Mouse (Mus musculus) ovary, adult 18-20 months (tissue): Measurements from ENCODE around the gene Pnpla7.

Source experiments
- DNase-seq: peaks from one replicate; pipeline ENCODE4 v3.0.0; 2022; ENCODE audit warnings: low spot score, mixed read lengths

Gene Pnpla7

GRCm38 (mm10) chr2:24995332-24995731 lies 19.5 kb downstream of the Pnpla7 start:
- DNase-seq: no peak

- peak; percentile 37 for DNase-seq
Measured at GRCm38 (mm10) chr2:24996471-24996870, 20.6 kb downstream of the Pnpla7 start.

GRCm38 (mm10) chr2:25000544-25001235 lies 24.9 kb downstream of the Pnpla7 start:
- no peak for DNase-seq

GRCm38 (mm10) chr2:25003946-25004786 lies 28.3 kb downstream of the Pnpla7 start:
- DNase-seq: no peak

GRCm38 (mm10) chr2:25006767-25007166 lies 30.9 kb downstream of the Pnpla7 start:
- DNase-seq: no peak

- DNase-seq: no peak
Measured at GRCm38 (mm10) chr2:25008250-25008649, 32.4 kb downstream of the Pnpla7 start.

- DNase-seq: no peak
Measured at GRCm38 (mm10) chr2:25022678-25023077, 46.8 kb downstream of the Pnpla7 start.

GRCm38 (mm10) chr2:25025109-25025508 lies 49.3 kb downstream of the Pnpla7 start:
- DNase-seq: no peak

- no peak for DNase-seq
Measured at GRCm38 (mm10) chr2:25034994-25035393, 59.2 kb downstream of the Pnpla7 start.

- DNase-seq: no peak
Measured at GRCm38 (mm10) chr2:25040089-25040488, 64.3 kb downstream of the Pnpla7 start.

GRCm38 (mm10) chr2:25050921-25051320 lies 75.1 kb downstream of the Pnpla7 start:
- no peak for DNase-seq

GRCm38 (mm10) chr2:25051450-25051849 lies 75.6 kb downstream of the Pnpla7 start:
- no peak for DNase-seq

- no peak for DNase-seq
Measured at GRCm38 (mm10) chr2:25053101-25053500, 77.3 kb downstream of the Pnpla7 start.

GRCm38 (mm10) chr2:25054221-25055067 lies 78.6 kb downstream of the Pnpla7 start, which contains the start of gene Nsmf:
Gene Nsmf, plus strand, starts transcription at chr2:25054355.
- peak; percentile 70 for DNase-seq

GRCm38 (mm10) chr2:25055068-25055405 lies 79.2 kb downstream of the Pnpla7 start:
- no peak for DNase-seq

- DNase-seq: no peak
Measured at GRCm38 (mm10) chr2:25055409-25056155, 79.7 kb downstream of the Pnpla7 start.

GRCm38 (mm10) chr2:25058926-25059325 lies 83.1 kb downstream of the Pnpla7 start:
- DNase-seq: no peak

- DNase-seq: no peak
Measured at GRCm38 (mm10) chr2:25063523-25063922, 87.7 kb downstream of the Pnpla7 start.

GRCm38 (mm10) chr2:25064285-25064684 lies 88.5 kb downstream of the Pnpla7 start:
- no peak for DNase-seq

GRCm38 (mm10) chr2:25065537-25065936 lies 89.7 kb downstream of the Pnpla7 start:
- DNase-seq: no peak

GRCm38 (mm10) chr2:25066552-25066951 lies 90.7 kb downstream of the Pnpla7 start:
- DNase-seq: no peak

- DNase-seq: no peak
Measured at GRCm38 (mm10) chr2:25069537-25069936, 93.7 kb downstream of the Pnpla7 start.
